Mouse (Mus musculus) testis, postnatal 14 days (tissue): Measurements from ENCODE around the gene Bod1l.

ENCODE experiments used
- DNase-seq: peaks from one replicate; pipeline ENCODE4 v3.0.0; 2021; ENCODE audit warnings: low spot score

Bod1l gene

GRCm38 (mm10) chr5:41801622-41802021 is 42.5 kb downstream of the Bod1l start:
- no peak for DNase-seq

- DNase-seq: no peak
These were observed 49.7 kb downstream of the Bod1l start for GRCm38 (mm10) chr5:41794434-41794833.

- no peak for DNase-seq
These were observed 53.6 kb downstream of the Bod1l start for GRCm38 (mm10) chr5:41790517-41790916.

GRCm38 (mm10) chr5:41788877-41789276 is 55.2 kb downstream of the Bod1l start:
- DNase-seq: no peak

GRCm38 (mm10) chr5:41781890-41782289 is 62.2 kb downstream of the Bod1l start:
- no peak for DNase-seq

- DNase-seq: no peak
These were observed 64.1 kb downstream of the Bod1l start for GRCm38 (mm10) chr5:41780026-41780425.

GRCm38 (mm10) chr5:41775728-41776127 is 68.4 kb downstream of the Bod1l start:
- DNase-seq: no peak

GRCm38 (mm10) chr5:41775273-41775672 is 68.8 kb downstream of the Bod1l start:
- DNase-seq: no peak

- DNase-seq: peak; percentile 68
These were observed 75.6 kb downstream of the Bod1l start for GRCm38 (mm10) chr5:41768382-41769040.

- DNase-seq: no peak
These were observed 76.6 kb downstream of the Bod1l start for GRCm38 (mm10) chr5:41767296-41768200.

GRCm38 (mm10) chr5:41766406-41767010 is 77.6 kb downstream of the Bod1l start:
- DNase-seq: no peak

- no peak for DNase-seq
These were observed 78.3 kb downstream of the Bod1l start for GRCm38 (mm10) chr5:41765626-41766405.

GRCm38 (mm10) chr5:41763731-41764721 is 80.1 kb downstream of the Bod1l start, which contains the start of gene Nkx3-2:
TSS of gene Nkx3-2 (minus strand) at chr5:41764501.
- DNase-seq: no peak

GRCm38 (mm10) chr5:41762947-41763730 is 81.0 kb downstream of the Bod1l start:
- no peak for DNase-seq

GRCm38 (mm10) chr5:41762141-41762946 is 81.8 kb downstream of the Bod1l start:
- DNase-seq: no peak

GRCm38 (mm10) chr5:41761509-41762140 is 82.5 kb downstream of the Bod1l start:
- no peak for DNase-seq

GRCm38 (mm10) chr5:41760831-41761508 is 83.1 kb downstream of the Bod1l start:
- DNase-seq: no peak

- no peak for DNase-seq
These were observed 84.0 kb downstream of the Bod1l start for GRCm38 (mm10) chr5:41760071-41760470.
